Mouse (Mus musculus): ENCODE measurements at regions not wholly inside any gene's neighbourhood (a gene's known extent, or its start where the extent isn't known, plus 50 kb on each side); places are given as distances from the start of the nearest gene placed in this dataset.

DNA sequence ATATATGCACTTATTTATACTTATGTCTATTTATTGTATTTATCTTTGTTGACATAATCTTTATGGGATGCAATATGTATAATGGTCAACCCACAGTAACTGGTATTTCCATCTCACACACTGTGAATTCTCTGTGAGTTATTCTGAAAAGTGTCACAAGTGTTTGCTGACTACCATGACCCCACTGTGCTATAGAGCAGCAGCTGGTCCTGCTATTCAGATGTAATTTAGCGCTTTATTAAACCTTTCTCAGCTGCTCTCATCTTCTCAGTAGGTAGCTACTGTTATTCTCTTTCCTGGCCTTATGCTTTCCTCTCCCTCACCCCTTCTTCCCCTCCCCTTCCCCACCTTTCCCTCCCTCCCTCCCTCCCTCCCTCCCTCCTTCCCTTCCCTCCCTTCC lies 296.0 kb upstream of the Dusp10 start:
- no peak for DNase-seq (ENCODE audit: low spot score in 2 of 2)

DNA sequence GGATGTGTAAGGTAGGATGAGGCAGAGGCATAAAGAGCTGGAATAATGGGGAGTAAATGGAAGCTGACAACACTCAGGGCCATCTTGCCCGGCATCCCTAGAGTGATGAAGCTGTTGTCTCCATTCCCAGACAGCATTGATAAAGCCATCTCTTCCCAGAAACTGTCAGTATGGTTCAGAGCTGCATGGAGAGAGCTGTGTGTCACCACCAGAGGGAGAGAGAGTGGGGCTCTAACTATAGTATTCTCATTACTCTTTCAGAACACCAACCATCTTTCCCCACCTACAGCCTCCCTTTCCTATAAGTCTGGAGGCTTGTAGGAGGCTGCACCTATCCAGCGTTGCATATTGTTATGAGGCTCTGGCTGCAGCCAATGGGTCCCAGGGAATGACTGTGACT lies 264.0 kb upstream of the Dusp10 start:
- DNase-seq (ENCODE audit: low spot score in 2 of 2): no peak

GRCm38 (mm10) chr1:183754500-183754899 lies 258.6 kb upstream of the Dusp10 start:
- no peak for DNase-seq (ENCODE audit: low spot score in 2 of 2)

DNA sequence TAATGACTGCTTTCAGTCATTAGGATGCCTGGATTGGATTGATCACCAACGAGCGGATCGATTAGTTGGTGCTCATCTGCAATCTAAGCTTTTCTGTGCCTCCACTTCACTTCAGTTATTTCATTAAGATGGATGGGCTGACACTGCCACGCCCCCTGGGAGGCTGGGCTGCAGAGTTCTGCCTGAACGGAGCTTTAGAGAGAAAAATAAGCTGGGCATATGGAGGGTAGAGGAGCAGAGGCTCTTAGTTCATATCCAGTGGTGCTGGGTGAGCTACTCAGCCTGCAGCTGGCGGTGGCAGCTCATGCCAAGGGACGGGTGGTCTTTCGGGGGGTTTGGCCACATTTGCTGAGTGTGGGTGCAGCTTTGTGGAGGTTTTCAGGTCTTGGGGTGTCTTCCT lies 256.4 kb upstream of the Dusp10 start:
- DNase-seq (ENCODE audit: low spot score in 2 of 2): no peak

- DNase-seq (ENCODE audit: low spot score in 2 of 2): no peak
Observed at GRCm38 (mm10) chr1:183763864-183764726, 249.0 kb upstream of the Dusp10 start.

- no peak for DNase-seq (ENCODE audit: low spot score in 2 of 2)
Observed at GRCm38 (mm10) chr1:183772844-183773243, 240.3 kb upstream of the Dusp10 start.

DNA sequence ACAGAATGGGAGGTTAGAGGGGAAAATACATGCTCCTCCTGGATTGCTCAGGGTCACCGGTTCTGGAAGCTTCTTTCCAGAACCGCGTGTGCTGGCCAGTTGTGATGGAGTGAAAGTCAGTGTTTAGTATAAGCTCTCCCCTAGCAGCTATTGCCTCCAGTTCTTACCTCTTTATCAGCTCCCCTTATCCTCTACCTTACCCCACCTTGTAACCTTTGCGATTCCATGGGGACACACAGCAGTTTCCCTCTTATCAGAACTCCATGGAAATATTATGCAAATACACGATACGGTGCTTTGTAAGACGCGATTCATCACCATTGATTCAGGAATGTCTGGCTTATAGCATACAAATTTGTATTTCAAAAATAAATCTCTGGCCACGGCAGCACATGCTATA lies 232.9 kb upstream of the Dusp10 start:
- DNase-seq (ENCODE audit: low spot score in 2 of 2): no peak

GRCm38 (mm10) chr1:183780779-183781178 lies 232.3 kb upstream of the Dusp10 start:
- no peak for DNase-seq (ENCODE audit: low spot score in 2 of 2)

GRCm38 (mm10) chr1:183783440-183784130 lies 229.5 kb upstream of the Dusp10 start:
- no peak for DNase-seq (ENCODE audit: low spot score in 2 of 2)

- no peak for DNase-seq (ENCODE audit: low spot score in 2 of 2)
Observed at GRCm38 (mm10) chr1:183792230-183792813, 220.8 kb upstream of the Dusp10 start.

GRCm38 (mm10) chr1:183793324-183793723 lies 219.8 kb upstream of the Dusp10 start:
- DNase-seq (ENCODE audit: low spot score in 2 of 2): no peak

GRCm38 (mm10) chr1:183793913-183794445 lies 219.1 kb upstream of the Dusp10 start:
- peak in 1 of 2 experiments; percentile 29 for DNase-seq (ENCODE audit: low spot score in 2 of 2)

- DNase-seq (ENCODE audit: low spot score in 2 of 2): no peak
Observed at GRCm38 (mm10) chr1:183802351-183802750, 210.8 kb upstream of the Dusp10 start.

DNA sequence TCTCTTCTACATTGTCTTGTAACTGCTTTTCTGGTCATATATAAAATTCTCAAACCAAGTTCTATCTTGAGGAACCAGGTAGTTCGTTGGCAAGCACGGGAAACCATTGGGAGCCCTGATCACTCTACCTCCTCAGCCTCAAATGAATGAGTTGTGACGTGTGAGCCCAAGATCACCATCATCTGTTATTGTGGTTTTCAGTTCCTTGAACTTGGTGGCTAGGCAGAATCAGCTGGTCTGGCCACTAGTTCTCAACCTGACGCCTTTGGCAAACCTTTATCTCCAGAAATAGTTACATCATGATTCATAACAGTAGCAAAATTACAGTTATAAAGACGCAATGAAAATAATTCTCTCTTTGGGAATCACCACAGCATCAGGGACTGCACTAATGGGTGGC lies 209.7 kb upstream of the Dusp10 start:
- DNase-seq (ENCODE audit: low spot score in 2 of 2): no peak

- DNase-seq (ENCODE audit: low spot score in 2 of 2): no peak
Observed at GRCm38 (mm10) chr1:183803826-183804225, 209.3 kb upstream of the Dusp10 start.

GRCm38 (mm10) chr1:183804295-183804694 lies 208.8 kb upstream of the Dusp10 start:
- DNase-seq (ENCODE audit: low spot score in 2 of 2): no peak

DNA sequence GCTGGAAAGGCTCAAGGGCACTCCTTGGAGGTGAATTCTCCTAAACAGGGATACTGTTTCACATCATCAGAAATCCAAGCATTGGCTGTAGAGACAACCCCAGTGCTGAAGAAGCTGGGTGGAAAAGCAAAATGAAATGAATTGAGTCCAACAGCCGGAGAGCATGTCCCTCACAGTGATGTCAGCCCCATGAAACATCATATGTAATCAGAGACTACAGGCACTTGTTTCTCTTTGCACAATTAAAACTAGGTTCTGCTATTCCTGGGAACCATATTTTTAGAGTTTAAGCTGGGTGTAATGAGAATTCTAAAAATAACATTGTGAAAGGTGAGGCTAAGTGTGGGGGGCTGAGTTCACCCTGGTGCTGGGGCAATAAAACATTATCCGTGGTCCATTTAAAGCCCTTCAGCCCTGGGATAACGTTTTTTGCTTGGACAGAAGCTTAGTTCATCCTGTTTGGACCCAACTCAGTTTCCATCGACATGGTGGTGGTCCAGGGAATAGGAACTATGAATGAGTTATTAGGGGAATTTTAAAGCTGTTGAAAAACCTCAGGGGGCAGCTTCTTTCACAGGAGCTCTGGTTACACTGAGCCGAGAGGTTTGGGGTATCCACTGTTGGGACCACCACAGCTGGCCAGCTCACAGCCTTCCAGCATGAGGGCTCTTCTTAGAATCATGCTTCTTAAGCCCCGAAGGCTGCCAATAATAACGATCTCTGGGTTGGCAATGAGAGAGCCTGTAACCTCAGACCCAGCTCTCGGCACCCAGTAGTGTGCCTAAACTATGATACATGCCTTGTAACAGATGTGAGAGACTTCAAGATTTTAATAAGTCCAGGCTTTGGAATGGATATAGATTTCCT lies 206.0 kb upstream of the Dusp10 start:
- no peak for DNase-seq (ENCODE audit: low spot score in 2 of 2)

DNA sequence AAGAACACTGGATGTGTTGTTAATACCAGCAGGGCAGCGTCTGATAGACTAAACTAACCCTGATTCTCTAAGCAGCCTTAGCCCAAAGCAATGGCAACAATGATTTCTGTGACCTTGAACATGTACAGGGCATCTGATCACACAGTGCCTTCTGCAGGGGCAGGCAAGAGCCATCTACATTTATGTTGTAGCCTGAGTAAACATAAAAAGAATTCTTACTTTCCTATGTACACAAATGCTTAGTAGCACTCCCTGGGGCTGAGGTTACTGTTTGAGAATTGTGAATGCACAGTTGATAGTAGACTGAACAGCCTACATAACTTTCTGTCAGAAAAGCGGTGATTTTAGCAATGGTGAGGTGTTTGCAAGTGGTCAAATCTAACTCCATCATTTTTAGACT lies 204.9 kb upstream of the Dusp10 start:
- no peak for DNase-seq (ENCODE audit: low spot score in 2 of 2)

GRCm38 (mm10) chr1:183820555-183820954 lies 192.5 kb upstream of the Dusp10 start:
- DNase-seq (ENCODE audit: low spot score in 2 of 2): no peak

- no peak for DNase-seq (ENCODE audit: low spot score in 2 of 2)
Observed at GRCm38 (mm10) chr1:183826300-183826699, 186.8 kb upstream of the Dusp10 start.

DNA sequence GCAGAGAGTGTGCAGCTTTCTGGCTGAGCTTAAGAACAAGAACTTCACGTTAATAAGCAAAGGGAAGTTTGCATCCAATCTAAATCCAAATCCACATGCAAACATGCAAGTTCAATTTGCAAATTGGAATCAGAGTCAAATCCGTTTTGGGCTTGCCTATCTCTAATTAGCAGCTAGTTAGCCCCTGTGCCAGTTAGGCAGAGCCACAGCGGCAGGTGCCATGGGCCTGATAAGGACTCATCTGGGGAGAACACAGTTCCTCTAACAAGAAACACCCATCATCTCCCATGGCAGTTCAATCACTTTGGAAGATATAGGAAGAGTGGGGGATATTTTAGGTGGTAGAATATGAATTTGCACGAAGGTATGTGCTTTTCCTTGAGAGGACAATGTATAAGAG lies 168.0 kb upstream of the Dusp10 start:
- DNase-seq (ENCODE audit: low spot score in 2 of 2): no peak
